Mouse (Mus musculus) testis, adult 2 months (tissue): ENCODE data around the gene Exph5.

Experiments
- CTCF ChIP-seq: fragments of 200-500 bp; IDR thresholded peaks from 2 replicates; pipeline ENCODE4 v1.5.1; 2012; ENCODE audit warnings: low read depth, mild to moderate bottlenecking, inconsistent platforms, low read length, moderate library complexity; ENCODE audit not compliant: control insufficient read depth, insufficient read depth, insufficient replicate concordance
- POLR2A ChIP-seq: fragments of 200-500 bp; IDR thresholded peaks from 2 replicates; pipeline ENCODE4 v1.6.1; 2012; ENCODE audit warnings: low read depth, mild to moderate bottlenecking, inconsistent platforms, low read length, moderate library complexity; ENCODE audit not compliant: control insufficient read depth

DNA sequence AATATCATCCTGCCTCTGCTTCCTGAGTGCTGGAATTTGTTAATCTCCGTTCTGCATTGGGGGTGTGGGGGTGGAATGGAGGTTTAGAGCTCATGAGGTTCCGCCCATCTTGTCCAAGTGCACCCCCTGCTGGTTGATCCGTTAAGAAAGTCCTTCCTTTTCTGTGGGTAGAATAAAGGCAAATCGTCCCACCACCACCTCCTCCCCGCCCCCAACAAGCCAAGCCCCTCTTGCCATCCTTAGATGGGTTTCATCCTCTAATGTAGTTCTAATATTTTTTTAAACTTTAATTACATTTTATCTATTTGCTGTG lies 96.9 kb downstream of the Exph5 start:
- TF ChIP-seq POLR2A = no peak
- TF ChIP-seq CTCF = peak; percentile 50; the same call in 1 of the 2 replicates
